Mouse (Mus musculus) heart, adult 2 months (tissue): Measurements from ENCODE around the gene Prkar2a. TPM values are rescaled to one million over a fixed set of nuclear protein-coding genes. Genes with fewer than 3 reads are reported as not detected.
A peak's percentile ranks its signal among the peaks of the same experiment; 100 is the strongest.

Source experiments
- DNase-seq, 2 experiments: peaks; one replicate each; pipeline ENCODE4 v3.0.0; 2021
- H3K27ac ChIP-seq: fragments of 200-600 bp; 2 replicates; pipeline ENCODE4 v1.8.1; 2022
- H3K27me3 ChIP-seq: fragments of 200-500 bp; 2 replicates; pipeline ENCODE4 v1.6.1; 2012; ENCODE audit warnings: mild to moderate bottlenecking, low read length, inconsistent platforms, mixed read lengths; ENCODE audit not compliant: control insufficient read depth, insufficient read depth
- H3K36me3 ChIP-seq: fragments of 200-500 bp; 2 replicates; pipeline ENCODE4 v1.6.1; 2012; ENCODE audit warnings: low read length, inconsistent platforms; ENCODE audit not compliant: control insufficient read depth, insufficient read depth
- H3K4me1 ChIP-seq: fragments of 200-500 bp; 2 replicates; pipeline ENCODE4 v1.6.1; 2011; ENCODE audit warnings: low read length; ENCODE audit not compliant: control insufficient read depth, insufficient read depth
- H3K4me3 ChIP-seq: fragments of 200-600 bp; 2 replicates; pipeline ENCODE4 v1.8.1; 2022
- H3K79me2 ChIP-seq: fragments of 200-500 bp; replicated peaks from 2 replicates; pipeline ENCODE4 v1.6.1; 2012; ENCODE audit warnings: mild to moderate bottlenecking, inconsistent platforms, low read length, moderate library complexity, mixed read lengths; ENCODE audit not compliant: control insufficient read depth, insufficient read depth
- H3K9ac ChIP-seq: fragments of 200-500 bp; 2 replicates; pipeline ENCODE4 v1.6.1; 2012; ENCODE audit warnings: low read depth, mild to moderate bottlenecking, control low read depth, inconsistent platforms, low read length, mixed read lengths
- CTCF ChIP-seq: fragments of 200-600 bp; IDR thresholded peaks from 2 replicates; pipeline ENCODE4 v1.8.1; 2022; ENCODE audit warnings: antibody characterized with exemption, mild to moderate bottlenecking, moderate library complexity
- EP300 ChIP-seq: fragments of 200-500 bp; IDR thresholded peaks from 2 replicates; pipeline ENCODE4 v1.6.1; 2011; ENCODE audit warnings: low read depth, low read length, control low read depth; ENCODE audit not compliant: insufficient read depth
- POLR2A ChIP-seq: fragments of 200-500 bp; IDR thresholded peaks from 2 replicates; pipeline ENCODE4 v1.6.1; 2011; ENCODE audit warnings: mild to moderate bottlenecking, low read depth, low read length, control low read depth; ENCODE audit not compliant: insufficient read depth
- WGBS: fragments of 180-500 bp; shearing (Covaris S2); methylation state at CpG from one replicate; pipeline ENCODE4 v1.1.7; 2018; 5-methylcytosine and 5-hydroxymethylcytosine counted together
- intact Hi-C: fragments of 180-260 bp; cut with DNase I; formaldehyde crosslinking; loops from one replicate; pipeline ENCODE4 v1.15.1; 2025
- polyA plus RNA-seq: library from polyadenylated mRNA; depleted of rRNA; stranded (reverse); fragments of >200 nt; gene quantifications from 2 replicates; pipeline ENCODE4 v1.2.3, GENCODE M21; 2012
- total RNA-seq, 2 experiments: library from RNA; stranded (reverse); gene quantifications; 2 replicates each; pipeline ENCODE4 v1.2.3; 2021

Gene Prkar2a
- total and polyA plus RNA-seq, 3 experiments = 22.9 to 82.8 (median 78.8) TPM

DNA sequence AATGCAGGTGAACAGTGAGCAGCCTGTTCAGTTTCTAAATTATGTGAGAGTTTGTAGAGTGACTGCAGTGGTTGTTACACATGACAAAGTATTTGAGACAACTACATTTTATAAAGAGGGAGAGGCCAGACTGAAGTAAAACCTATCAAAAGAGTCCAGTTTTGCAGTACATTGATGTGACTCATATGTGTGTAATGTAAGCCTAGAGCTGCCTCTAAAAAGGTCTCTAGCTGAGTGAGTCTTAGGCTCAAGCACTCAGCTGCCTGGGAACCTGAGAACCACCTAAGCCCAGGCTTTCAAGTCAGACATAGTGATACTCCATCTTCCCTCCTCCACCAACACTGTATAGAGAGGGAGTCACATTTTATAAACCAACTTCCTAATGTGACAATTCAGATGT lies 45.5 kb downstream of the Prkar2a start:
- Histone ChIP-seq H3K4me3 (no peak overlapping the region), H3K79me2 (no peaks in the 10 kb centered on the region), H3K27ac (no peak overlapping the region), H3K9ac (no peak overlapping the region), H3K4me1 (no peaks in the 10 kb centered on the region), H3K27me3 (no peaks in the 10 kb centered on the region), H3K36me3 (no peaks in the 10 kb centered on the region)
- no peak for DNase-seq
- TF ChIP-seq CTCF (no peak), EP300 (no peak), POLR2A (no peak)
- intact Hi-C loops = no loop called here

DNA sequence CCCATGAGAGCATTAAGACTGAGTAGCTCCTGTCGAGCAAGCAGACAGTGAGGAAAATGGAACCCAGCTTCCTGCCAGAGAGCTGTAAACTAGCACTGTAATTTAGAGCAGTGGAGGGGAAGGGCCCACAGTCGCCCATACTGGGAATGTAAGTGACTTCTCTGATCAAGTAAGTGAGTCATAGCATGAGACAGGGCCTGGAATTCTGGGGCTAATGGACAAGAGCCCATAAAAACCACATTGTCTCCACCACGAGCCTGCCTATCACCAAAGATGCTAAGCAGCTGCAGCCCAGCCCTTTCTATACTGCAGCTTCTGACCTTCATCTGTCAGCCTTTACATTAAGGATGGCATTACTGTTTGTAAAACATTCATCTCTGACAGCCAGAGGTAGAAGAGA lies 50.1 kb downstream of the Prkar2a start:
- no peak overlapping the region for H3K9ac ChIP-seq
- no peak for DNase-seq
- no peak overlapping the region for H3K4me3 ChIP-seq
- H3K79me2 ChIP-seq = no peaks in the 10 kb centered on the region
- H3K27ac ChIP-seq = no peak overlapping the region
- H3K27me3 ChIP-seq = no peaks in the 10 kb centered on the region
- 53% methylated on average over 3 of the region's 3 CpGs for WGBS
- intact Hi-C loops = no loop called here
- H3K4me1 ChIP-seq = no peaks in the 10 kb centered on the region
- TF ChIP-seq CTCF (no peak), POLR2A (no peak), EP300 (no peak)
- no peaks in the 10 kb centered on the region for H3K36me3 ChIP-seq

DNA sequence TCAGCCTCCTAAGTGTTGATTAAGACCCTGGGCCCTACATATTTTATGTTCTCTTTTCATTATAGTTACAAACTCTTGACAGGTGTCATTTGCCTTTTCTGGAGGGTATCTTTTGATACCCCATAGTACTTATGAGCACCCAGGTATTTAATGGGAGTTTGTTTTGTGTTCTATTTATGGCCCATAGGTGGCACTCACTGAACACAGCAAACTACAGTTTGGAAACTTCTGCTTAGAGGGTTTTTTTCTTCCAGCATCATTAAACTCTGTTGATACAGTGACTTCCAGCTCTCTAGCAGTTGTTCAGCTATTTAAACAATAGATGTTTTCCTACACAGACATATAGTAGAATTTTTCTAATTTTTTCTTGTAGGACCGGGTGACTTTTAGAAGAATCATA lies 50.9 kb downstream of the Prkar2a start:
- intact Hi-C loops = no loop called here
- Histone ChIP-seq H3K4me1 (no peaks in the 10 kb centered on the region), H3K27me3 (no peaks in the 10 kb centered on the region), H3K36me3 (no peaks in the 10 kb centered on the region), H3K79me2 (no peaks in the 10 kb centered on the region), H3K4me3 (no peak overlapping the region), H3K27ac (no peak overlapping the region), H3K9ac (no peak overlapping the region)
- 86% methylated on average over 1 of the region's 1 CpGs for WGBS
- no peak for DNase-seq
- TF ChIP-seq EP300 (no peak), POLR2A (no peak), CTCF (peak; percentile 62)

DNA sequence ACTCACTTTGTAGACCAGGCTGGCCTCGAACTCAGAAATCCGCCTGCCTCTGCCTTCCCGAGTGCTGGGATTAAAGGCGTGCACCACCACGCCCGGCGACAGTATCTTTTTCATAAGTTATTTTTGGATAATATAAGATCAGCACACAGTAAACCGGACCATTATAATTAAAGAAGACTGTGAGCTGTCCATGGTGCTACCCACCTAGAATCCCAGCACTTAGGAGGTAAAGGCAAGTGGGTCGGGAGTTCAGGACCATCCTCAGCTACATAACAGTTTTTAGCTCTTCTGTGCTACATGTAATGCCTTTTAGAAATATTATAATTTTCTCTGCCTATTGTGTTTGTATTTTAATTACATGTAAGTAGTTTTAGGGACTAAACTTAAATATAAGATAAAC lies 52.9 kb downstream of the Prkar2a start:
- WGBS = 81% methylated on average over 9 of the region's 9 CpGs
- no peaks in the 10 kb centered on the region for H3K79me2 ChIP-seq
- no peak overlapping the region for H3K27ac ChIP-seq
- no peak for DNase-seq
- H3K9ac ChIP-seq = no peak overlapping the region
- intact Hi-C loops = no loop called here
- TF ChIP-seq CTCF = no peak
- no peak for TF ChIP-seq EP300
- TF ChIP-seq POLR2A = no peak
- no peaks in the 10 kb centered on the region for H3K4me1 ChIP-seq
- no peaks in the 10 kb centered on the region for H3K36me3 ChIP-seq
- H3K27me3 ChIP-seq = no peaks in the 10 kb centered on the region
- H3K4me3 ChIP-seq = no peak overlapping the region

DNA sequence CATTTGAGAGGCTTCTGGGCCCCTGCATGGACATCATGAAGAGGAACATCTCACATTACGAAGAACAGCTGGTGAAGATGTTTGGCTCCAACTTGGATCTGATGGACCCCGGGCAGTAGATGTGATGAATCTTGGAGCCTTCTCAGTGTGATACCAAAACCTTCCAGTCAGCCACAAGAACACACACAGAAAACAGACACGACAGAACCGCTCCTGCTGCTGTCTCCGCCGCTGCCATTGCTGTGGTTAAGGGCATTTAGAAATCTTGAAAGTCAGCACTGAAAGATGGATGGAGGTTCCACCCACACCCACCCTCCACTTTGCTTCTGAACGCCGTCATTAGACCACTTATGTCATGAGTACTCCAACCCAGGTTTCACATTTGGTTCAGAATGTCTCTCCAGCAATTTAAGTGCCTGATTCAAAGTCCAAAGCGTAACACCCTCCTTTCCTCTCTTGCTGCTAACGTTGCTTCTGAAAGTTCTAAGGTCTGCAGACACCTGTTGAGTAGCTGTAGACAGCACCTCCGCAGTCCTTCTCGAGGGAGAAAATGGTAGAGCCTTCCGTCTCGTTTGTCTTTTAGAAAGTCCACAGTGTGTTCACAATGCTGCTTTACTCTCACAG lies 57.9 kb downstream of the Prkar2a start:
- Histone ChIP-seq H3K79me2 (no peaks in the 10 kb centered on the region), H3K9ac (no peak overlapping the region), H3K27ac (no peak overlapping the region), H3K4me1 (no peaks in the 10 kb centered on the region), H3K4me3 (no peak overlapping the region), H3K27me3 (no peaks in the 10 kb centered on the region), H3K36me3 (no peaks in the 10 kb centered on the region)
- intact Hi-C loops = no loop called here
- no peak for TF ChIP-seq EP300
- TF ChIP-seq POLR2A = no peak
- no peak for TF ChIP-seq CTCF
- DNase-seq = no peak
- WGBS = 88% methylated on average over 14 of the region's 14 CpGs

DNA sequence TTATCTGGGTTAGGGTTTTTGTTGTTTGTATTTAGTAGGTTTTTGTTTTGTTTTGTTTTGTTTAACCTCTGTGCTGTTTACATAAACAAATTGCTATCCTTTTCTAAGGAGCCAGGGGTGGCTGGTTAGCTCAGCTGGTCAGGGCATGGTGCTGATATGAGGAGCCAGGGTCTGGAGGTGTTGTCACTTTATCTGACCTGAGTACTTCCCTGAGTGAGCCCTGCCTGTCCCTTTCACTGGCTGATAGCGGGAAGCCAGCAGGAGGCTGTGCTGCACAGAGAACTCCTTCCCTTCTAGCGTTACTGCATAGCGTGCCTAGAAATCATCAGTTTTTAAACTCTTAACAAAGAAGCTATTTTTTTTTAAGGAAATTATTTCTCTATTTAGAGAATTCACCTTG lies 58.6 kb downstream of the Prkar2a start:
- H3K27me3 ChIP-seq = no peaks in the 10 kb centered on the region
- H3K9ac ChIP-seq = no peak overlapping the region
- no peaks in the 10 kb centered on the region for H3K4me1 ChIP-seq
- TF ChIP-seq EP300 (no peak), POLR2A (no peak), CTCF (no peak)
- H3K4me3 ChIP-seq = no peak overlapping the region
- no peak for DNase-seq
- intact Hi-C loops = no loop called here
- no peaks in the 10 kb centered on the region for H3K79me2 ChIP-seq
- H3K36me3 ChIP-seq = no peaks in the 10 kb centered on the region
- no peak overlapping the region for H3K27ac ChIP-seq
- WGBS = 79% methylated on average over 3 of the region's 3 CpGs
